Mouse (Mus musculus) B cell, adult 2 months (primary cell): Measurements from ENCODE around the gene Cplx1.

Source experiments
- DNase-seq, 2 experiments: peaks; one replicate each; pipeline ENCODE4 v3.0.0; 2022

Gene Cplx1

DNA sequence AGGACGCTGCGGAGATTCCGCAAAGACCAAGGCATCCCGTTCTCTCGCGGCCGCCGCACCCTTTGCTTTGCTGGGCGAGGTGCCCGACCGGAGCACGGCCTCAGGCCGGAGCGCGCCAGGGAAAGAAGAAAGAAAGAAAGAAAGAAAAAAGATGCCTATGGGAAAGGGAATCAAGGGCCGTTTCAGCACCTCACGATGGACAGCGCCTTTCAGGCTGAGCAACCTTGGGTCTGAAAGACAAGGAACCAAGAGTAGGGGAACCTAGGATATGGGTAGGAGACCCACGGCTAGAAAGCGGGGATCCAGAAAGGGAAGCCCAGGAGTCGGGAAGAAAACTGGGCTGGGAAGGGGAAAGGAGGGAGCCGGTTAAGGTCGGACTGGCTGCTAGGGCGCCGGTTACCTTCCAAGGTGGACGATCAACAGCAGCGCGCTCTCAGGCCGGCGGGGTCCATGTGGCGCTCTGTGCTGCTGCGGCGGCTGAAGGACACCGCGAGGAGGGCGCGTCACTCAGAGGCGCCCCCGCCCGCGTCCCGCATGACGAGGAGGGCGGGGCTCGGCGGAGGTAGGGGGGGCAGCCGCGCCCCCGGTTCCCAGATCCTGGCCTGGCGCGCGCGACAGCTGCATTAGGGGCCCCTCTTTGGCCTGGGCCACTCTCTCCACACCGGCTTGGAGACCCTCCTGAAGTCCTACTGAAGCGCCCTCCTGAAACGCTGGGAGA lies at the start of gene Cplx1:
TSS of gene Cplx1 (minus strand) at position 536 of the 718 bp plus-strand sequence.
- peak; percentile 13 to 20 for DNase-seq

DNA sequence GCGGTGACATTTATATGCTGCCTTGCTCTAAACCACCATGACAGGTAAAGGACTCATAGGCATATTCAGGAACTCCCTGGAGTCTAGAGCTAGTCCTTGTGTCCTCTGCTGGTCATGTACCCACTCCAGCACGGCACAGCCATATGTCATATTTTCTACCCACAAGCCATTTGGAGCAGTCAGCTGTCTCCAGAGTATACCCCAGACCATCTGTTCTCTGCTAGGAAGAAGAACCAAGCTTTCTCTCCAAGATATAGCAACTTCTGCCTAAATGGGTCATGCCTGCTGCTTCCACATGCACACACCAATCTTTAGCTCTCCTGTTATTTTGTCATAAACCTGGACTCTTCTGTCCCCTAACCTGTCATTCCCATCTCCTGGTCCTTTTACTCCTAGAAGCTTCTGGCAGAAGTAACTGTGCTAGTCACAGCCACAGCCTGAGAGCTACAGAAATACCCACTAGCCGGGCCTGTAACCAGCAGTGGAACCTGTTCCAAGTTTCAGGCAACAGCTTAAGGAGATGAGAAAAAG lies 31.6 kb upstream of the Cplx1 start:
- no peak for DNase-seq

DNA sequence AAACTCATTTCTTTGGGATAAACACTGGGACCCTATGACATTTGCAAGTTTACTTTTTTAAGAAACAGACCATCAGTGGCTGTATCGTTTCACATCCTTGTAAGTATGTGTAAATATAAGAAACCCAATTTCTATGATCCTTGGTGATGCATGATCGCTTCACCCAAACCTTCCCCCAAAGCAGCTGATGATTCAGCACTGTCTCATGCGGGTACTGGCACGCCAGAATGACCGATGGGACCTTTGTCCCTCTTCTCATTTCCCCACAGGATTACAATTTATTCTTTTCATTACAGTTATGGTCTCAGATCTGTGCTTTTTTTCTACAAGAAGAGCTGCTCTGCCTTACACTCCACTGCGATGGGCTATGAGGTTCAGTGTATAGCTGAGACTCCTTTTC lies 23.2 kb upstream of the Cplx1 start:
- DNase-seq: no peak

DNA sequence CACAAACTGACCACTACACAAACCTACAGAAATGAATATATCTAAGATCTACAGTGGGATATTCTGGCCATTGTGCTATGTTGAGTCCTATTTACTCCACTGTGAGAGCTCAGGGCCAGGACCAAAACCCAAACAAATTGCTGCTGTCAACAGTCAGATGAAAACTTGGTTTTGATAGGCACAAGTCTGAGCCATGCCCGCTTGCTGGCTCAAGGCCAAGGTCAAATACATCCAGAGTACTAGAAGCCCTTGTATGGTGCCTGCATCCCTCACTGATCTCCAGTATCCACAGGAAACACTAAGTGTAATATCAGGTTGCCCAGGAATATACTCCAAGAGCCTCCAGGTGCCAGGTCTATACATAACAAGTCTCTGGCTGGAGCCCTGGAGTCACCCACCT lies 21.2 kb upstream of the Cplx1 start:
- DNase-seq: no peak

DNA sequence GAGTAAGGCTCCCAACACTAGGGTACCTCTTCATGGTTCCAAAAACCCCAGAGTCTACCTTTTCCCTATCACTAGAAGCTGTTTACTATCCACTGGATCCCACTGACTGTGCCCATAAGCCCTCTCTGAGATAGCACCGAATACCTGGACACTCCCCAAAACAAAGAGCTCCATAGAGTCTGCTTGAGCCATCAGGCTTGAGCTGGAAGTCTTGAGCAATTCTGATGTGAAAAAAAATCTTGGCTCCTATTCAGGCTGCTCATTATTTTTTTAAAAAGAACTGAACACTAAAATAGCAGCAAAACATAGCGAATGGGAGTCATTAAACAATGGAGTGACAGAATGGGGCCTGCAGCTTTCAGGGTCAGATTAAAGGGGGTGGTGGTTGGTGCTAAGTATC lies 17.3 kb upstream of the Cplx1 start:
- no peak for DNase-seq

DNA sequence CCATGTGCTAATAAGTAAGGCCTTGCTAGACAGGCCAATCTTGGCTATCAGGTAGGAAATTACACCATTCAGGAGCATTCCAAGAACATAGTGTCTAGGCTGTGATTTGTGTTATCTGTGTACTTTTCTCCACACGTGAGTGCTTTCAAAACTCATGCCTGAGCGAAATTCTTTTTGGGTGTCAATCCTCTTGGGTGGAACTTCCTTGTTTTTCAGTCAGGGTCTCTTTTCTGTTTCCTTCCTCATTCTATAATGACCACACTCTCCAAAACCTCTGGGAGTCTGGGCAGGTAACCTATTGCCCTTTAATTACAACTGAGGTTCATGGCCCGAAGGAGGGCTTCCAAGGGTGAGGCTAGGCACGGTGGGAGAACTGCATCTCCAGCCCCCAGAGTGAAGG lies 16.7 kb upstream of the Cplx1 start:
- no peak for DNase-seq

DNA sequence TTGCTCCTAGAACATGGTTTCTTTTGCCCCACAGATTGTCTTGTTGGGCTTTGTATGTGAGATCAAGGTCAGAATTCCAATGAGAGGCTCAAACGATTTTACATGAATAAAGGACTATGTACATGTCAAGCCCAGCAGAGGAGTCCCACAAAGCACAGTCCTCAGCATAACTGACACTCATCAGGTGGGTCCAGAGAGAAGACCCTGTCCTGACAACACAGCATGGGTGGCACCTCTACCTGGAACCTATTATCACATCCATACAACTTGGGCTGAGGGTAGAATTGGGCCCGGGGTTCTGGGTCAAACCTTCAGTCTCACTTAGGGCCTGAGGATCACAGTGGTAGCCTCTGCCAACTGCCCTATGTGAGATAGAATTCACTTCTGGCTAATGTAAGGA lies 15.6 kb upstream of the Cplx1 start:
- DNase-seq: no peak

DNA sequence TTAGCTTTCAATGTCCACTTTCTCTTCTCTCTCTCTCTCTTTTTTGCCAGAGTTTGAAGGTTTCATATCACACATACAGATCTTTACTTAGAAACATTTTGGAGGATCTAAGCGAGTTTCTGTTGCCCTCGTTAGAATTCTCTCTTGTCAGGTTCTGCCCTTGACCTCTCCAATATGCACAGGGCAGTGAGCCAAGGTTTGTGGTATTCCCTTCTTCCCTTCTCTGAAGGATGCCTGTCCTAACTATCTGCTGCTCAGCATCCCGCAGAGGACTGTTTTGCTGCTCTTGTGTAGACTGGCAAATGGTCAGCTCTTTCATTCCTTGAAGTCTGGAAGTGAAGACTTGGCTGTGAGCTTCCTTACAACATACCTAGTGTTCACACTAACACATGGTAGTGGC lies 14.5 kb upstream of the Cplx1 start:
- no peak for DNase-seq

DNA sequence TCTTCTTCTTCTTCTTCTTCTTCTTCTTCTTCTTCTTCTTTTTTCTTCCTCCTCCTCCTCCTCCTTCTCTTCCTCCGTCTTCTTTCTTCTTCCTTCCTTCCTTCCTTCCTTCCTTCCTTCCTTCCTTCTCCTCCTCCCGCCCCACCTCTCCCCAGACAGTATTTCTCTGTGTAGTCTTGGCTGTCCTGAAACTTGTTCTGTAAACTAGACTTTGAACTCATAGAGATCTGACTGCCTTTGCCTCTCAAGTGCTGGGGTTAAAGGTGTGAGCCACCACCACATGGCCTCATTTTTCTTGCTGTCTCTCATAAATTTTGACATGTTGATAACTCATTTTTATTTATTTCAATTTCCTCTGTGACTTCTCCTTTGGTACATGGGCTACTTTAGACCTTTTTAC lies 12.7 kb upstream of the Cplx1 start:
- DNase-seq: no peak

DNA sequence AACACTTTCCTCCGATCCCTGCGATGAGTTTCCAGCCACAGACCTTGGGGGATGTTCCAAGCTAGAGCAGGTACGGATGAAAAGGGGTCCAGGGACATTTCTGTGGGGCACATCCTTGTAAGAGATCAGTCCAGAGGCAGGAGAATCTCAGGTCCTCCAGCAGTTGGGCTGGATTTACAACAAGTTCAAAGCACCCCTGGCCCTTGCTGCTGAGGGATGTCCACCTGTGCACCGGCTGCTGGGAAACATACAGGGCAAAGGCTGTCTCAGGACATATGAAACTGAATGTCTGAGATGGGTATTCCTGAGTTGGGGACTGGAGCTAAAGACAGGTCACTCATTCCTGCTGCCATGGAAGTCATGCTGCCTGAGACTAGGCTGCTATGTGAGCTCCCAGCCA lies 7.2 kb upstream of the Cplx1 start:
- no peak for DNase-seq

DNA sequence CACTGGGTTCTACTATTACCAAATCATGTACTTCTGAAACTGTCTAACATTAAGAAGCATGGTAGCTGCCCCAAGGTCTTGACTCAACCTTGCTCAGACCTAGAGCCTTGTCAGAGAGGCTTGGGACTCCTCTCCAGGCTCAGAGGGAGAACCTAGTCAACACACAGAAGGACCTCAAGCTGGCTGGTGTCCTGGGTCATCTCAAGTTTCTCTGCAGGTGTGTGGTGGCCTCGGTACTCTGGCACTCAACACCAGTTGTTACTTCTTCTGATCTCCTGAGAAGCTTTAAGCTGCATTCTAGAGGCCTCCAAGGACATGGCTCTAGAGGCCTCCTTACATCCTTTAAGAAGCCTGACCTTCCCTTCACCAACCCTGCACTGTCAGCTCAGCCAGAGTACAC lies 4.2 kb upstream of the Cplx1 start:
- no peak for DNase-seq

DNA sequence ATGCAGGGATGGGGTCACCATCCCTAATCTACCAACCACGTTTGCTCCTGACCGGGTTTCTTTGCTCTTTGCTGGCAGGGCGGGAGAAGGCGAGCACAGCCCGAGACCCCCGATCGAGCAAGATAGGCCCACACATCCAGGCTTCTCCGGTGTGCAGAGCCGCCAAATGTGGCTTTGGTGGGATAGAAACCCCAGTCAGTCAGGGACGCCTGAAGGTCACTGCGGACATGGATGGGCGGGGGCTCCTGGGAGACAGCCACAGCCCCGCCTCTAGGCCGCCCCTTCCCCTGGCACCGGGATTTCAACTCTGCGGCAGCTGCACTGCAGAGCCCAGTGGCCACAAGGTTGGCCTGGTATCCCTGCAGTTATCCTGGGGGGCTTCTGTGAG lies 377 bp upstream of the Cplx1 start:
- DNase-seq: no peak

DNA sequence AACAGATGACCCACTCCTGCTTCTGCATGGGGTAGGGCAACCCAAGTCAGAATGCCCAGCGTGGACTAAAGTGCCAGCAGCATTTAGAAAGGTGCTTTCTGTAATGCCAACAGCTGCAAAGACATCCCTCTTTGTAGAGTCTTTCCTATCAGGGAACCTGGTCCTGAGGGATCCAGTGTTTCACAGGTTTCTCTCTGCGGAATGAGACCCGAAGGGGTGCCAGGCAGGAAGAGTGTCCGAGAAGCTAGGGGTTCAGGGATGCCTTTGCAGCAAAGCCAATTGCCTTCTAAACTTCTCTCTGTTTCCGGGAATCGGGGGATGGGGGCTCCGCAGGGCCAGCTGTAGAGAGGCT lies 711 bp downstream of the Cplx1 start:
- DNase-seq: no peak

DNA sequence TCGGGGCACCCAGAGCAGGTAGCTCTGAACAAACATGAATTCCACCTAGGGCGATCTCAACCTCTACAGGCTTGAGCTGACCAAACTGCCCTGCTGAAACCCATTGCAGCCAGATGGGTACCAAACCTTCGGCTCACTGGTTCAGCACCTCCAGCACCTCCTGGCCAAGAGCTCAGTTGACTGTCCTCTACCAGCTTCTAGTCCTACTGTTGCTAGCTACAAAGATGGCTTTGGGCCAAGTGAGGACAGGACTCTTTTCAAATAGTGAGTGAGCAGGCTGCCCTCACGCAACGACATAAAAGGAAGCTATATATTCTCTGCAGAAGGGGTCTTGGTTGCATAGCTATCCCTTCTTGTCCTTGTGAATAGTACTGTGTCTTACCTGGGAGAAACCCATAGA lies 2.2 kb downstream of the Cplx1 start:
- no peak for DNase-seq

DNA sequence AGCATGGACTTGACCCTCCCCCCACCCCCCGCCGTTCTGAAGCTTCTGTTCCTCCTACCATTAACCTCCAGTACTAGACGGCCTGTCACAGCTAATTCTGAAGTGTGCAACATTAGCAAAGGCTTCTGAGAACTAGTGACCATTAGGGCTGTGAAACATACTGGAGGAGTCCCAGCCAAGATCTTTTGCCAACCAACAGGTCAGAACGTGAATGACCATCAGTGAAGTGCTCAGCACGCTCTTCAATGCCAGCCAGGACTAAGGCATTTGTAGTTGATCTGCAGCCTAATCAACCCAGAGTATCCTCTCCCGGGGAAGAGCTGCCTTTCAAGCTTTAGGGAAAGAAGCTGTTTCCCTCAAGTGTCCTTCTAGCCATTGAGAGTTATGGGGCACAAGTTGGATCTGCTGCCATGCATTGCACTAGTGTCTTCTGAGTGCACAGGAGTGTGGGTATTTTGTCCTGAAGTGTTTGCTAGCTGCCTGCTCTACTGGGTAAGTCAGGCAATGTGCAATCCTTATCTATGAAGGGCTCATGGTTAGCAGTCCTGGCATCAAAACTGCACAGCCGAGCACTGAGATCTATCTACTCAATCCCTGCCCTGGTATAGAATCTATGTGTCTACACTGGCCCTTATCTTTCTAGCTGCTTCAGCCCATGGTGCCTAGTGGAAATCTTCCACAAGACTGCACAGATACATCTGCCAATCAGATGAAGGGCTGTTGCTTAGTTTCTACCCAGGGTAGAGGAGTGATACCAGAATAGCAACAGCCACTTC lies 6.1 kb downstream of the Cplx1 start:
- DNase-seq: no peak

DNA sequence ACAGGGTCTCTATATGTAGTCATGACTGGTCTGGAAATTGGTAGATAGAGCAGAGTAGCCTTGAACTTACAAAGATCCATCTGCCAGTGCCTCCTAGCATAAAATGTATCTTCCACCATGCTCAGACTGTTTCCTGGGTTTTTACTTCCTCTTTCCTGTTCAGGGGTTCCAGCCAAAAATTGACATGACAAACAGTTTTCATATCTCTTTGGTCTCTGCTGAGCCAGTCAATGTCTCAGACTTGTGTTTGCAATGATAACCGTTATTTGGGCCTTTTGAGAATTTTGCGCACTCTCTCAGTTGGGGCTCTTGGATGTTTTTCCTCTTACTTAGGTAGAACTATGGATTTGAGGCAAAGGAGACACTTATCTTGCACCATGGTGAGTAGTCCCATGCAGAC lies 15.6 kb downstream of the Cplx1 start:
- no peak for DNase-seq

DNA sequence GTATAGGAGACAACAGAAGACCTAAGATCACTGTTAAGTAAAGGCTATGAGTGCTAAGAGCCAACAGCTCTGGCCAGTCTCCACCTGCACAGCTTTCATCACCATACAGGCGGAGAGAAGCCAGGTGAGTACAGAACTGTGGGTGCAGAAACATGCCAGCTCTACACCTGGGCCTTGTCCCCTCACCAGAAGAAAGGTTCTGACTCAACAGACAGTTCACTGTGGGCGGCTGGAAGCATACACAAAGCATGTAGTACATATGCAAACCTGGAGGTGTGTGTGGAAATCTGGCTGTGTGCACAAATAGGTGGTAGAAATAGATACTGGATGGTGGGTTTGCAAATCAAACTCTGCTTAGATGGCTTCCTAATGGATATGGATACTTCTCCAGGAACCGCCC lies 27.2 kb downstream of the Cplx1 start:
- no peak for DNase-seq

DNA sequence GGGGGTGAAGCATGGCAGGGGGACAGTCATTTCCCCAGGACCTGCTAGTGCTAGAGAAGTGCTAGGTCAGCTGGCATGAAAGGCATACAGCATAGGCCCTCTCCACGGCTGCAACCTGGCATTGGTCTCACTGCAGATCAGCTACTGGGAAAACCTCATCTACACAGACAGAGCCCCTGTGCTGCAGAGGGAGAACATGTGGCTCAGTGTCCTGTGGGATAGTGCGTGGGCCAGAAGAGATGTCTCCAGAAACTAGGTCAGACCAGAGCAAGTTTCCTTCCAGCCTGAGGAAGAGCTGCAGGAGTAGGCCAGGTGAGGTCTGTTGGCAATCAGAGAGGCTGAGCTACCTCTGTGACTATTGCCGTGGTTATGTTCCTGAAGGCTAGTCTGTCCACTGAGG lies 27.9 kb downstream of the Cplx1 start:
- DNase-seq: no peak

DNA sequence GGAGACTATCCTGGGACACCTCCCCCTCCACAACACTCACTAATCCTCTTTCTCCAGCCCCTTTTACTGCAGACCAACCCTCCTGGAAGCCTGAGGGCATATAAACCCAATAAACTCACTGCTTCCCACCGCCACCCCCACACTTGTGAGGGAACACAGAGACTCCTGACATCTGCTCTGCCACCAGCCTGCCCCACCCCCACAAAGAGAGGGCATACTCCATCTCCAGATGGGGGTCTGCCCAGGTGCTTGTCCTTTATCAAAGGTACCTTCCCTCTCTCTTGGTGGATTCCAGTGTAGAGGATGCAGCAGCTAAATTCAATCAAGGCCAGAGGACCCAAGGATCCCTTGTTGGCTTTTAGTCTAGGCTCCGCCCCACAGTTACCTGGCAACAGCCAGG lies 28.8 kb downstream of the Cplx1 start:
- DNase-seq: no peak

DNA sequence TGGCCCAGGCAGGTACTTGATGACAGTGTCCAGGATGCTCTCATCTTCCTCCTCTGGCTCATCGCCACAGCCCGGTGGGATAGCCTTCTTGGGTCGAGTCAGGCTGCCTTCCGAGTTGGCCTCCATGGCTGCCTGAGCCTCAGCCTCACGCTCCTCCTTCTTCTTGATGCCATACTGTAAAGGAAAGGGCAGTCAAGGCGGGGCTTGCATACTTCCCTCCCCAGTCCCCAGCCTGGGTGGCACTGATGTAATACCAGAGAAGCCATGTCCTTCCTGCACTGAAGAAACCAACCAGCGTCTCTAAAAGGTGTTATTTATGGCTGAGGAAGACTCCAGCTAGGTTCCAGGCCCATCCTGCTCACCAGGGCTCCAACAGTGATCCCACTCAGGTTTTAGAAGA lies 29.7 kb downstream of the Cplx1 start:
- no peak for DNase-seq

DNA sequence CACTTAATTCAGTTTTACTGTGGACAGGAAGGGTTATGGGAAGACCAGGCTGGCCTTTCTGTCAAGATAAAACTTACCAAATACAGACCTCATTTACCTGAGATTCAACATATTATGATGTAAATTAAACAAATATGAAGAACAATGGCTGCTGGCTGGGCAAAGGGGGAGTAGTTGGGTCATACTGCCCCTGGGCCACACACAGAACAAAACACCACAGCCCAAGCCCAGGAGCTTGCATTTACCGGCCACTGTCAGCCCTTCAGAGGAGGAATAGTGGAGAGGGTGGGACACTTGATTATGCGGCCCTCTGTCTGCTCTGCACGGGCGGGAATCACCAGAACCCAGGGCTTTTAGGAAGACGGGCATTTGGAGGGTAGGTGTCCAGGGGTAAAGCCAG lies 30.9 kb downstream of the Cplx1 start:
- no peak for DNase-seq

DNA sequence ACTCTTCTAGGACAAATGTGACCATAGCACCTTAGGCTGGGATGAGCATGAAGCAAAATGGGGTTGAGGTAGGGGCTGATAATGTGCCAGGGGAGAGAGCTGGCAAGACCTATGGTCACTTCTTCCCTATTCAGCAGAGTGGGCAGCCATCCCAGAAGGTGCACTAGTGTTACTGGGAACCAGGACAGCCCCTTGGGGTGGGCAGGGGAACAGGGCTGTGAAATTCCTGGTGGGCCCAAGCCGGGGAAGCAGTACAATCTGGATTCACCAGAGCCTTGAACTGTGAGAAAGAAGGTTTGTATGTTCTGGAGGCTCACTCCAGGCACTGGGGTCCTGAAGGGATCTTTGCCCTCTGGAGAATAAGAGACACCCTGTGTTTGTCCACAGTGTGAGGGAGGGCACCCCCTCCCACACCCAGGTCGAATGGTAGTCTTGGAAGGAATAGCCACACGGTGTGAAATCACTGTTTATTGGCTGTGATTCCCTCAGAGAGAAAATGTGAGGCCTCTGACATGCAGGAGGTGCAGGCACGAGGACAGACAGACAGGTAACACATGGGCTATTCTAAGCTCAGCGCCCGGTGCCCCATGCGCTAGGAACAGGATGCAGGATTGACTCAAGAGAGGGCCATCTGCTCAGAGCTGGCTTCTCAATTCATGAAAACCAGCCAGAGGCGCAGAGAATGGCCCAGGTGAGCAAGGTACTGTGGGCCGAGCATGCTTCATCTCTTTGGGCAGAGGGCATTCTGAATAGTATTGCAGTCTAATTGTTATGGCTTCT lies 31.5 kb downstream of the Cplx1 start:
- DNase-seq: no peak

DNA sequence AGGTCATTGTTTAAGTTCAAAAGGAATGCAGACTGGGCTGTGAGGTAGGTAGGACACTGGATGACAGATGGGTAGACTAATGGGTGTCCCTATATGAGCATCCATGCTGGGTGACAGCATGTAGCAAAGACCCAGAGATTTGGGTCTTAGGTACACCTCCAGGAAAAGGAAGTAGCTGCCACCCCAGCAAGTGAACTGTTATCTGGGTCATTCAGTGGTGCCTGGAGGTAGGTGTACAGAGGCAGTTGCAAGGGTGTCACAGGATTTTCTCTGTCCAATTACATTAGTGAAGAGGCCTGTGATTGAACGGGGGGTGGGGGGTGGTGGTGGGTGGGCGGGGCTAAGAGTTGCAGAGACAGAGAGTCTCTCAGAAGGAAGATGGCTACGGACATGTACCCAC lies 33.2 kb downstream of the Cplx1 start:
- DNase-seq: no peak
